Mouse (Mus musculus) intestine, embryonic 16.5 days (tissue): ENCODE measurements at regions not wholly inside any gene's neighbourhood (a gene's known extent, or its start where the extent isn't known, plus 50 kb on each side); places are given as distances from the start of the nearest gene placed in this dataset.
A peak's percentile ranks its signal among the peaks of the same experiment; 100 is the strongest.

ENCODE experiments used
- ATAC-seq: fragments of 200-750 bp; cut with Nextera tagmentation; 2 replicates; pipeline ENCODE4 v1.8.0; 2017; ENCODE audit warnings: moderate TSS enrichment, moderate library complexity
- H3K27ac ChIP-seq: fragments of 300-500 bp; sonication (generic); 2 replicates; pipeline ENCODE4 v1.5.1; 2014; ENCODE audit warnings: mild to moderate bottlenecking, low read length
- H3K27me3 ChIP-seq: fragments of 300-500 bp; sonication (generic); replicated peaks from 2 replicates; pipeline ENCODE4 v1.6.1; 2014; ENCODE audit warnings: low read length, control low read depth, mixed read lengths; ENCODE audit not compliant: control insufficient read depth, insufficient read depth
- H3K36me3 ChIP-seq: fragments of 300-500 bp; sonication (generic); 2 replicates; pipeline ENCODE4 v1.6.1; 2014; ENCODE audit warnings: low read length, control low read depth; ENCODE audit not compliant: control insufficient read depth, insufficient read depth
- H3K4me1 ChIP-seq: fragments of 300-500 bp; sonication (generic); 2 replicates; pipeline ENCODE4 v1.6.1; 2014; ENCODE audit warnings: low read length, control low read depth, mixed read lengths; ENCODE audit not compliant: control insufficient read depth, insufficient read depth
- H3K4me2 ChIP-seq: fragments of 300-500 bp; sonication (generic); 2 replicates; pipeline ENCODE4 v1.6.1; 2014; ENCODE audit warnings: low read depth, low read length, control low read depth
- H3K4me3 ChIP-seq: fragments of 300-500 bp; sonication (generic); 2 replicates; pipeline ENCODE4 v1.5.1; 2014; ENCODE audit warnings: mild to moderate bottlenecking, low read length
- H3K9ac ChIP-seq: fragments of 300-500 bp; sonication (generic); 2 replicates; pipeline ENCODE4 v1.6.1; 2014; ENCODE audit warnings: low read depth, low read length
- H3K9me3 ChIP-seq: fragments of 300-500 bp; sonication (generic); 2 replicates; pipeline ENCODE4 v1.6.1; 2016; ENCODE audit warnings: low read length, control low read depth; ENCODE audit not compliant: control insufficient read depth
- WGBS: fragments of 180-500 bp; shearing (Covaris S2); extraction: QIAGEN DNeasy Blood & Tissue Kit; methylation state at CpG from one replicate; pipeline ENCODE4 v1.1.7; 2014; 5-methylcytosine and 5-hydroxymethylcytosine counted together

DNA sequence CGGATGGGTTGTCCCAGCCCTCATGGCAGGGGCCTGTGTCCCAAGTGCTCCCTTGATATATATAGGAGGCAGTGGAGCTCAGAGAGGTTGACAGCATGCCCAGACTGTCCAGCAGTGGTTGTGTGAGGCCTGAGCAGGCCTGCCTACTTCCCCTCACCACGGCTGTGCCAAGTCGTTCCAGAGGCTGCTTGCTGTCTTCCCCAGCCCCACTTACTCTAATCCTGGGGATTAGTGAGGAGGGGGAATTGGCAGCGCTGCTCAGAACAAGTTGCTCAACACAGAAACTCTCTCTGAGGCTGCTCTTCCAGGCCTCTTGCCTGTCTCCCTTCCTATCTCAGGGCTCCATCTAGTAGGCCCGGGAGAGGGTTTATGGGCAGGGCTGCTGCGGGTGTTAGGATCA, 56.1 kb upstream of the 1600014C23Rik start:
- H3K9me3 ChIP-seq: no peaks in the 10 kb centered on the region
- peaks cover 5% of the 10 kb centered on the region; the same call in 1 of the 2 replicates for H3K4me1 ChIP-seq
- H3K9ac ChIP-seq: peak overlapping the region; percentile 33; the same call in 1 of the 2 replicates
- no peak overlapping the region for H3K27ac ChIP-seq
- no peaks in the 10 kb centered on the region for H3K36me3 ChIP-seq
- WGBS: 49% methylated on average over 6 of the region's 6 CpGs
- no peak overlapping the region for H3K4me3 ChIP-seq
- no peaks in the 10 kb centered on the region for H3K27me3 ChIP-seq
- ATAC-seq: 0 out of 2 replicates have a peak, but pooled peaks have one; percentile 13
- no peak overlapping the region for H3K4me2 ChIP-seq

DNA sequence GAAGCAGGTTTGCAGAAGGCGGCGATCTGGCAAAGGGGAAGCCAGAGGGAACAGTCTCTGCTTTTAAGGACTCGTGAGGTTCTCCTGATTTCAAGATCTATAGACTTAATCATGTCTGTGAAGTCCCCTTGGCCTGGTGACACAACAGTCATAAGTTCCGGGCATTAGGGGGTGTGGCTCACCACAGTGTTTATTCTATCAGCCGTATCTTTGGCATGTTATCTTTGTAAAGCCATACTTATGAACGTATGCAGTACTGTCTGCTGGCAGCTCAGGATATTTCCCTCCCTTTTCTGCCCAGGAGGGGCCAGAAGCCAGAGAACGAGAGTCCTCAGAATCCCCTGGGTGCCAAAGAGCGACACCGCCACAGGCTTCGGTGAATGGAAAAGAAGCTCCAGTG, 51.3 kb upstream of the 1600014C23Rik start:
- Histone ChIP-seq H3K27me3 (no peaks in the 10 kb centered on the region), H3K4me2 (no peak overlapping the region), H3K4me3 (no peak overlapping the region), H3K4me1 (peaks cover 5% of the 10 kb centered on the region; the same call in 1 of the 2 replicates), H3K9ac (no peak overlapping the region), H3K36me3 (no peaks in the 10 kb centered on the region), H3K9me3 (no peaks in the 10 kb centered on the region), H3K27ac (no peak overlapping the region)
- 58% methylated on average over 10 of the region's 10 CpGs for WGBS
- ATAC-seq: peak; percentile 59; the same call in 1 of the 2 replicates

DNA sequence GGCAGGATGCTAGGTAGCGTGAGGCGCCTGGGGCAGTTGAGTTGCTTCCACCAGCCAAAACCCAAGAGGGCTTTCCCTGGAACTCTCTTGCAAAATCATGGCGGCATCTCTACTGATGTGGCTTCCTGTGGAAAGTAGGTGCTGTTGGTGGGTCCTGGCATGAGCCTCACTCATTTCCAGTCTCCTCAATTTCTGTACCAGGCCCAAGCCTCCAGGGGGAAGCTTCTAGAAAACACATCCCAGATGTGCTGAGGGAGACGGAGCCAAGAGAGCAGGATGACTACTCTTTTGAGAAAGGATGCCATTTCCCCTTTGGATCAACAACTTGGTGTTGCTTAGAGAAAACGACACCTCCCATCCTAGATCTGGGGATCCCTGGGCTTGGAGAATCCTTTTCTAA, 50.9 kb upstream of the 1600014C23Rik start:
- WGBS: 93% methylated on average over 5 of the region's 5 CpGs
- Histone ChIP-seq H3K36me3 (no peaks in the 10 kb centered on the region), H3K27me3 (no peaks in the 10 kb centered on the region)

More for the DNA sequence above, 50.9 kb upstream of the 1600014C23Rik start:
- H3K9ac ChIP-seq: no peak overlapping the region
- peaks cover 5% of the 10 kb centered on the region; the same call in 1 of the 2 replicates for H3K4me1 ChIP-seq
- no peak overlapping the region for H3K27ac ChIP-seq
- ATAC-seq: no peak
- H3K4me3 ChIP-seq: no peak overlapping the region
- no peaks in the 10 kb centered on the region for H3K9me3 ChIP-seq
- H3K4me2 ChIP-seq: no peak overlapping the region
